Mouse (Mus musculus) megakaryocyte, adult 5-6 weeks (primary cell): ENCODE data around the gene Zscan4d. TPM values are rescaled to one million over a fixed set of nuclear protein-coding genes. Genes with fewer than 3 reads are reported as not detected.
"Not testable (repeated sequence)": the region's sequence is repeated elsewhere in the genome, so short reads cannot be mapped to it uniquely, and the experiment has no call there.

Experiments
- ATAC-seq: 2 replicates; pipeline ENCODE4 v1.8.0; 2016; ENCODE audit warnings: mild to moderate bottlenecking, inconsistent platforms; ENCODE audit not compliant: poor library complexity, severe bottlenecking
- total RNA-seq, 2 experiments: library from RNA; stranded (forward) in 1 of 2; stranded (reverse) in 1 of 2; fragments of 153-499, 151-499 nt in 1 of 2; fragments of 221-1000, 200-1000 nt in 1 of 2; gene quantifications; 2 replicates each; pipeline versions ENCODE4 v1.2.3 to v1.2.4; 2015 to 2017

Zscan4d gene
- total RNA-seq (2015) (not detected in 2 replicates), total RNA-seq (2017) (not detected in 2 replicates)

GRCm38 (mm10) chr7:11166059-11166458 is at the start of gene Zscan4d:
Gene Zscan4d (minus strand): TSS chr7:11166159.
- ATAC-seq: not testable (repeated sequence)

GRCm38 (mm10) chr7:11158036-11158435 is 7.9 kb downstream of the Zscan4d start:
- ATAC-seq: not testable (repeated sequence)

Other genes starting within 250 kb of the Zscan4d start
- not detected in 2 replicates for gene Zscan4c, start 160.4 kb downstream of the Zscan4d start, total RNA-seq (2015)
- gene Zscan4c, start 160.4 kb downstream of the Zscan4d start, total RNA-seq (2017): not detected in 2 replicates
- gene Zscan4-ps1, start 96.5 kb downstream of the Zscan4d start, total RNA-seq (2015): not detected in 2 replicates
- not detected in 2 replicates for gene Zscan4-ps1, start 96.5 kb downstream of the Zscan4d start, total RNA-seq (2017)
- not detected in 2 replicates for gene Zscan4e, start 144.5 kb upstream of the Zscan4d start, total RNA-seq (2015)
- not detected in 2 replicates for gene Zscan4e, start 144.5 kb upstream of the Zscan4d start, total RNA-seq (2017)
- gene Zscan4f, start 231.8 kb upstream of the Zscan4d start, total RNA-seq (2015): not detected in 2 replicates
- gene Zscan4f, start 231.8 kb upstream of the Zscan4d start, total RNA-seq (2017): not detected in 2 replicates